Mouse (Mus musculus) 3134 (cell line): ENCODE data around the gene Hax1.

ENCODE experiments used
- DNase-seq: peaks from one replicate; pipeline ENCODE4 v3.0.0-alpha.2; 2011; ENCODE audit warnings: low spot score; ENCODE audit not compliant: insufficient read length; ENCODE audit errors: extremely low read depth

The Hax1 gene

DNA sequence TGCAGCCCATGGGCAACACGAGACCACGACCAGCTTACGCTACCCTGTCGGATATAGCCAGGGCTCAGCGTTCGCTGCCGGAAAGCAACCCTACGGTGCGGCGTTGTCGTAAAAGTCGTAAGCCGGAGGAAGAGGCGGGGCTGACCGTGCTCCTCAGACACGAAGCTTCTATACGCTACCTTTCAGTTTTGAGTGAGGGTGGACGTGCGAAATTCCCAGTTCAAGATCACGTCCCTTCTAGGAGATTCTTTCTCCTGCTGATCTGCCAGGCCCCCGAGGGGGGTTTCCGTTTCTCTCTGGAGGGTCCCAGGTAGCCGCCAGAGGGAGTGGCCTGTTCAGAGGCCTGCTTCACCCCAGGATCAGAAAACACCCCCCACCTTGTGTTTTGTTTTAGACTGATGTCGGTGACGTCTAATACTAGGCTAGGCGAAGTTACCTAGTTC, at the start of gene Hax1:
Gene Hax1, minus strand, starts transcription at position 169 of the 443 bp plus-strand sequence.
- peak; percentile 91 for DNase-seq

- no peak for DNase-seq
Measured at GRCm38 (mm10) chr3:90036263-90036662, 37.7 kb upstream of the Hax1 start.

- DNase-seq = no peak
Measured at GRCm38 (mm10) chr3:90034653-90035052, 36.1 kb upstream of the Hax1 start.

- DNase-seq = no peak
Measured at GRCm38 (mm10) chr3:90016626-90017025, 18.0 kb upstream of the Hax1 start.

- DNase-seq = no peak
Measured at GRCm38 (mm10) chr3:90010291-90010690, 11.7 kb upstream of the Hax1 start.

GRCm38 (mm10) chr3:90004091-90004796, 5.7 kb upstream of the Hax1 start:
- DNase-seq = no peak

- DNase-seq = no peak
Measured at GRCm38 (mm10) chr3:89999830-90000229, 1.2 kb upstream of the Hax1 start.

DNA sequence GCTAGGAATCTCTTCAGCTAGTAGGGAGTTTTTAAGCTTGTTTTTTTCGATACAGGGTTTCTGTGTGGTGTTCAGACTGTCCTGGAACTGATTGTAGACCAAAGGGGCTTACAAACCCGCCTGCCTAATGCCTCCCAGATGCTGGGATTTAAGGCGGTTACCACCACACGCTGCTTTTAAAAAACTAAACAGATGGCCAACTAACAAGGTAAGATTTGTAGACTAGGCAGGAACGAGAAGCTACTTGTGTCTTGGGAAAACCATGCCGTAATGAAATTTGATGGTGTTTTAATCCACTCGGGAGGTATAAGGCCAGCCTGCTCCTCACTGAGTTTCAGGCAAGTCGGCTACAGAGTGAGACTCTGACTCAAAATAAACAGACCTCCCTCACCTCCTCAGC, 510 bp upstream of the Hax1 start:
- DNase-seq = no peak

DNA sequence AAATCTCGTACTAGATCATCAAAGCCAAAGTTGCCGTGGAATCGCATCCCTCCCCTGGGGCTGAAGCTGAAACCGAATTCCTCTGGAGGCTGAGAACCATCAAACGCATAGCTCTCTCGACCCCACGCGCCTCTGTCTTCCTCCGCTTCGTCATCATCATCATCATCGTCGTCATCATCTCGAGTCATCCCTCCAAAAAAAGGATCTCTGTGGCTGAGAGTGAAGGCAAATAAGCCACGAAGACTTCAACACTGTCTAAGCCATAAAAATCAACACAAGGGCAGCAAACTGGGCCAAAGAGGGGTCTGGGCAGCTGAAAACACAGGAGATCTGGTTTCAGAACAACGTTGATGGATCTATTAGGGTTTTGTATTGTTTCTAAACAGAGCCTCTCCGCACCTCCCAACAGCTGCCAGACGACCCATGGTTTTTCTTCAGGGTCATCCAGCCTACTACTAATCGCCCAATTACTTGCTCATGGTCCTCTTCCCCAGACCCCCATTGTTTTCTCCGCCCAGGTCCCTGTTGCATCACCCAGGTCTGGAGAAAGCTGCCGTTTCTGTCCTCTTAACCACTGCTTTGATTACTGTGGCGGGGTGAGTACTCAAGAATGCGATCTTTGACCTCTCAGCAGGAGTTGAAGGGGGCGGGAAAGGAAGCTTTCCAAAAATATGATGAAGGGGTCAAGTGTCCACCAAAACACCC, 637 bp downstream of the Hax1 start:
- DNase-seq = no peak

DNA sequence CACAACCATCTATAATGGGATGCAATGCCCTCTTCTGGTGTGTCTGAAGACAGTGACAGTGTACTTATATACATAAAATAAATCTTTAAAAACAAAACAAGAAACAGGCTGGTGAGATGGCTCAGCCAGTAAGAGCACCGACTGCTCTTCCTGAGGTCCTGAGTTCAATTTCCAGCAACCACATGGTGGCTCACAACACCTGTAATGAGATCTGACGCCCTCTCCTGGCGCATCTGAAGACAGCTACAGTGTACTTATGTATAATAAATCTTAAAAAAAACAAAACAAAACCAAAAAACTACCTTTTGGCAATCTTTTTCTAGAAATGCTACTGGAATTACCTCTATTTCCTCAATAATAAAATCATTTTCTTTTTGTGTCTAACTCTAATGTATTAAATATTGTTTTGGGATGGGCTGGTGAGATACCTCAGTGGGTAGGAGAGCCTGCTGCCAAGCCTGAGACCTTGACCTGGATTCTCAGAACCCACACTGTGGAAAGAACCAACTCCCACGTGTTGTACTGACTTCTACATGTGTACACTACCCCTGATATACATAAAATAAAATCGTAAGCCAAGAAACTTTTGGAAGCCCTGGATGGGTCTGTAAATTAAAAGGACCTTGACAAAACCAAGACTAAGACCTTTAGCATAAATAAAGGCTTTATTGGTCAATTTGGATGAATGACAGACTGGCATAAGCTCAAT, 3.6 kb downstream of the Hax1 start:
- DNase-seq = no peak

- DNase-seq = no peak
Measured at GRCm38 (mm10) chr3:89987822-89988221, 10.8 kb downstream of the Hax1 start.

DNA sequence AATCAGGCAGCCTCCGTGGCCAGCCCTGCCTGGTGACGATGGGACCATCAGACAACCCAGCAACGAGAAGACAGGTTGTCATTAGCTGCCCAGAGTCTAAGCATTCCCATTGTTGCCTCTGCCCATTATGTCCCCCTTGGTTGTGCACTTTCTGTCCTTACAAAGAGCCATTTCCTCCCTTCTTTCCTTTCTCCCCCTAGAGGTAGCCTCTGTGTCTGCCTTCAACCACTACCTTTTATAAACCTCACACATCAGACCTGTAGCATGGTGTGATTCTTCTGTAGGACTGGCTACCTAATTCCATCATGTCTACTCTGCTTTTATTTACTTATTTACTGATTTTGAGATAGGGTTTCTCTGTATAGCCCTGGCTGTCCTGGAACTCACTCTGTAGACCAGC, 11.4 kb downstream of the Hax1 start:
- DNase-seq = no peak

DNA sequence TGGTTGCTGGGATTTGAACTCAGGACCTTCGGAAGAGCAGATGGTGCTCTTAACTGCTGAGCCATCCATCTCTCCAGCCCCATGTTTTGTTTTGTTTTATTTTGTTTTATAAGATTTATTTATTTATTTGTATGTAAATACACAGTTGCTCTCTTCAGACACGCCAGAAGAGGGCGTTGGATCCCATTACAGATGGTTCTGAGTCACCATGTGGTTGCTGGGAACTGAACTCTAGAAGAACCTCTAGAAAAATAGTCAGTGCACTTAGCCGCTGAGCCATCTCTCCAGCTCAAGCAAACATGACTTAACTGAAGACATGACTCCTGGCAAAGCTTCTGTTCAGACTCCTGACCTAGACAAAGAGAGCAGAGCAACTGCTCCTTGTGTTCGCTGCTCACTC, 16.2 kb downstream of the Hax1 start:
- DNase-seq = no peak

DNA sequence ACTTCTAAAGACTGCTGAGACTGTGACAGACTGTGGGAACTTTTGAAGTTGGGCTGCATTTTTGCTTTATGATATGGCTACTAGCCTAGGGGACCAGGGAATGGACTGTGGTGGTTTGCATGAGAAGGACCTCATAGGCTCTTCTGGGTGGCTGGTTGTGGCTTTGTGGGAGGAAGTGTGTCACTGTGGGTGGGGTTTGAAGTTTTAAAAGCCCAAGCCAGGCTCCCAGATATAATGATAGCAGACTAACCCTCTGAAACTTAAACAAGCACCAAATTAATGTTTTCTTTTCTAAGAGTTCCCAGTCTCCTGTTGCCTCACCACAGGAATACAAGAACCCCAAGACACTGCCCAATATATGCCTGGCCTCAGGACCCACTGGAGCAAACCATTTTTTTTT, 21.7 kb downstream of the Hax1 start:
- no peak for DNase-seq

- no peak for DNase-seq
Measured at GRCm38 (mm10) chr3:89968509-89968908, 30.1 kb downstream of the Hax1 start.

GRCm38 (mm10) chr3:89966946-89967345, 31.6 kb downstream of the Hax1 start:
- no peak for DNase-seq

- no peak for DNase-seq
Measured at GRCm38 (mm10) chr3:89965972-89966371, 32.6 kb downstream of the Hax1 start.

GRCm38 (mm10) chr3:89965557-89965956, 33.0 kb downstream of the Hax1 start:
- no peak for DNase-seq

GRCm38 (mm10) chr3:89963926-89964739, 34.4 kb downstream of the Hax1 start:
- peak; percentile 57 for DNase-seq

DNA sequence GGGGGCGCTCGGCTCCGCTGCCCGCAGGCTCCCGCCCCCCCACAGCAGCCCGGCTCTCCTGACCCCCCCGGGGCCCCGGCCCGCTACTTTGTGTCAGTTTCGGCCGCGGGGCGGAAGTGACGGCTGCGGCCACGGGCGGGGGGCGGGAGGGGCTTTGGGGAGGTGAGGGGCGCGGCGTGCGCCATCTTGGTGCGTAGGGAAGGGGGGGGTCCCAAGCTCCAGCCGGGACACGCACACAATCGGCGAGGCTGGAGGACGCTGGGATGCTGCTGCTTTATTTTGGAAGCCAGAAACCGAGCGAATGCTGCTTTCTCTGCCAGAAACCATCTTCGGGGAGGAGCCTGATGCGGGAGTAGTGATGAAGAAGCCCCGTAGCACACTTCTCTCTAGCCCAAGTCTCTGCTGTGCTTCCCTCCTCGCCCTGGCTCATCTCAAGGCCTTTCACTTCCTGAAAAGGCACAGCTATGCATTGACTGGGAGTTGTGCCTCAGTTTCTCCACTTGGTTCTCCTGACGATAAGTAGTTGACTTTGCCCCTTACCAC, 35.3 kb downstream of the Hax1 start, which contains the start of gene Atp8b2:
Gene Atp8b2, minus strand, starts transcription at position 288 of the 543 bp plus-strand sequence.
- DNase-seq = peak; percentile 76
